Mouse (Mus musculus) cerebellum, adult 2 months (tissue): Measurements from ENCODE around the gene Gm26620.

ENCODE experiments used
- CTCF ChIP-seq: fragments of 200-500 bp; IDR thresholded peaks from 2 replicates; pipeline ENCODE4 v1.5.1; 2011; ENCODE audit warnings: low read depth, mild to moderate bottlenecking, control low read depth, low read length, moderate library complexity, borderline replicate concordance; ENCODE audit not compliant: insufficient read depth
- POLR2A ChIP-seq: fragments of 200-500 bp; IDR thresholded peaks from 2 replicates; pipeline ENCODE4 v1.6.1; 2011; ENCODE audit warnings: low read length, control low read depth, borderline replicate concordance; ENCODE audit not compliant: insufficient read depth

DNA sequence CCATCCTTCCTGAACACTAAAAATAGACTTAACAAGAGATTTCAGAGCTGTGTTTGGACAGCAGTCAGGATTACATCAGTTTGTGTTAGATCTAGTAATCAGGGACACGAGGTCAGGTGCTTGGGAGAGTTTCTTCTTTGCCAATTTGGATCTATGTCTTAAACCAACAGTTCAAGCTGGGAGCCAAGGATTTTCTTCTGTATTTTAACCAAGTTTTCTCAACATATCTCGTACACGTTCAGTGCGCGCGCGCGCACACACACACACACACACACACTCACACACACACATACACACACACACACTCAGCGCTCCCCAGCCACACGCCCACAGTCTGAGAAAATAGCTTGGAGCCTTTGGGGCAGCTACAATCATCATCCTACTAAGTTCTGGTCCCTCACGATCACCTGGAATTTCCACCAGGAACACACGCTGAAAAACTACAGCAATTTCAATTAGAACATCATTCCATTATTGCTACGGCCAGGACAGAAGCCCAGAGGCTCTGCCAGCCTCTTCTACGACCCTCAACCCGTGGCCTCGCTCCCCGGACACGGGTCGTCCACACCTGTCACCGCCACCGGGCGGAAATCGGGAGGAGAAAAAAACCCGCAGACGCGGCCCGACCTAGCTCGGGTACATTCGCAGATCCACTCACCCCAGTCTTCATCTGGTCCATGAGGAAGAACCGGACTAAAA, 17.7 kb upstream of the Gm26620 start:
- TF ChIP-seq CTCF (no peak), POLR2A (no peak)
